Mouse (Mus musculus) limb, embryonic 10.5 days (tissue): Measurements from ENCODE around the gene Emb. TPM values are rescaled to one million over a fixed set of nuclear protein-coding genes. Genes with fewer than 3 reads are reported as not detected.
A peak's percentile ranks its signal among the peaks of the same experiment; 100 is the strongest.

Experiments
- DNase-seq: peaks from one replicate; pipeline ENCODE4 v3.0.0-alpha.2; 2017; ENCODE audit warnings: low spot score
- H3K27ac ChIP-seq: fragments of 300-500 bp; sonication (generic); 2 replicates; pipeline ENCODE4 v1.5.1; 2016; ENCODE audit warnings: mild to moderate bottlenecking
- H3K27me3 ChIP-seq: fragments of 300-500 bp; sonication (generic); 2 replicates; pipeline ENCODE4 v1.6.1; 2016; ENCODE audit warnings: low read depth, mild to moderate bottlenecking; ENCODE audit not compliant: poor library complexity, severe bottlenecking
- H3K36me3 ChIP-seq: fragments of 300-500 bp; sonication (generic); 2 replicates; pipeline ENCODE4 v1.6.1; 2016; ENCODE audit warnings: mild to moderate bottlenecking, moderate library complexity
- H3K4me1 ChIP-seq: fragments of 300-500 bp; sonication (generic); 2 replicates; pipeline ENCODE4 v1.6.1; 2016
- H3K4me3 ChIP-seq: fragments of 300-500 bp; sonication (generic); 2 replicates; pipeline ENCODE4 v1.5.1; 2016; ENCODE audit warnings: mild to moderate bottlenecking, moderate library complexity
- H3K9me3 ChIP-seq: fragments of 300-500 bp; sonication (generic); replicated peaks from 2 replicates; pipeline ENCODE4 v1.6.1; 2016; ENCODE audit warnings: mild to moderate bottlenecking
- WGBS: fragments of 180-500 bp; shearing (Covaris S2); methylation state at CpG from one replicate; pipeline ENCODE4 v1.1.7; 2016; 5-methylcytosine and 5-hydroxymethylcytosine counted together
- polyA plus RNA-seq: library from polyadenylated mRNA; unstranded; fragments of >200 nt; fragmentation: Nextera tagmentation; extraction: Ambion mirVana; gene quantifications from 2 replicates; pipeline ENCODE4 v1.2.1, GENCODE M21; 2016

The Emb gene
- polyA plus RNA-seq, 1 experiment from 2014 or later: 56.0 TPM

GRCm38 (mm10) chr13:117206066-117206465, 2.3 kb upstream of the Emb start:
- no peak for DNase-seq
- H3K27ac ChIP-seq: no peak overlapping the region
- H3K36me3 ChIP-seq: no peaks in the 10 kb centered on the region
- H3K9me3 ChIP-seq: no peaks in the 10 kb centered on the region
- 93% methylated on average over 8 of the region's 8 CpGs for WGBS
- H3K27me3 ChIP-seq: no peaks in the 10 kb centered on the region
- H3K4me3 ChIP-seq: no peak overlapping the region
- H3K4me1 ChIP-seq: no peaks in the 10 kb centered on the region

GRCm38 (mm10) chr13:117211386-117211875, 3.1 kb downstream of the Emb start:
- Histone ChIP-seq H3K4me1 (peaks cover 20% of the 10 kb centered on the region), H3K36me3 (no peaks in the 10 kb centered on the region), H3K9me3 (no peaks in the 10 kb centered on the region), H3K4me3 (no peak overlapping the region), H3K27ac (no peak overlapping the region), H3K27me3 (no peaks in the 10 kb centered on the region)
- 74% methylated on average over 11 of the region's 11 CpGs for WGBS
- peak; percentile 25 for DNase-seq

- WGBS: 13% methylated on average over 10 of the region's 10 CpGs
- Histone ChIP-seq H3K4me1 (peaks cover 54% of the 10 kb centered on the region), H3K36me3 (no peaks in the 10 kb centered on the region), H3K27me3 (no peaks in the 10 kb centered on the region), H3K4me3 (no peak overlapping the region), H3K9me3 (no peaks in the 10 kb centered on the region), H3K27ac (peak overlapping the region; percentile 46; the same call in 1 of the 2 replicates)
- DNase-seq: no peak
Measured at GRCm38 (mm10) chr13:117215481-117215880, 7.1 kb downstream of the Emb start.

GRCm38 (mm10) chr13:117216126-117216525, 7.8 kb downstream of the Emb start:
- 24% methylated on average over 10 of the region's 10 CpGs for WGBS
- no peak for DNase-seq
- H3K9me3 ChIP-seq: no peaks in the 10 kb centered on the region
- H3K27ac ChIP-seq: peak overlapping the region; percentile 56; the same call in 1 of the 2 replicates
- H3K4me3 ChIP-seq: no peak overlapping the region
- H3K27me3 ChIP-seq: no peaks in the 10 kb centered on the region
- H3K4me1 ChIP-seq: peaks cover 59% of the 10 kb centered on the region
- H3K36me3 ChIP-seq: no peaks in the 10 kb centered on the region

GRCm38 (mm10) chr13:117216752-117217363, 8.5 kb downstream of the Emb start:
- 16% methylated on average over 9 of the region's 9 CpGs for WGBS
- Histone ChIP-seq H3K4me3 (no peak overlapping the region), H3K9me3 (no peaks in the 10 kb centered on the region), H3K27me3 (no peaks in the 10 kb centered on the region), H3K27ac (0 out of 2 replicates have a peak overlapping the region, but pooled peaks have one; percentile 54), H3K4me1 (peaks cover 64% of the 10 kb centered on the region), H3K36me3 (no peaks in the 10 kb centered on the region)
- peak; percentile 51 for DNase-seq

GRCm38 (mm10) chr13:117217621-117218020, 9.3 kb downstream of the Emb start:
- peaks cover 71% of the 10 kb centered on the region for H3K4me1 ChIP-seq
- peak overlapping the region; percentile 54 for H3K27ac ChIP-seq
- WGBS: 55% methylated on average over 11 of the region's 11 CpGs
- no peaks in the 10 kb centered on the region for H3K36me3 ChIP-seq
- no peaks in the 10 kb centered on the region for H3K9me3 ChIP-seq
- H3K4me3 ChIP-seq: no peak overlapping the region
- H3K27me3 ChIP-seq: no peaks in the 10 kb centered on the region
- no peak for DNase-seq

GRCm38 (mm10) chr13:117218092-117218491, 9.8 kb downstream of the Emb start:
- H3K4me3 ChIP-seq: no peak overlapping the region
- H3K9me3 ChIP-seq: no peaks in the 10 kb centered on the region
- peaks cover 72% of the 10 kb centered on the region for H3K4me1 ChIP-seq
- H3K27ac ChIP-seq: peak overlapping the region; percentile 54; the same call in 1 of the 2 replicates
- H3K36me3 ChIP-seq: no peaks in the 10 kb centered on the region
- no peak for DNase-seq
- 82% methylated on average over 2 of the region's 2 CpGs for WGBS
- no peaks in the 10 kb centered on the region for H3K27me3 ChIP-seq

GRCm38 (mm10) chr13:117219871-117220500, 11.7 kb downstream of the Emb start:
- Histone ChIP-seq H3K9me3 (no peaks in the 10 kb centered on the region), H3K36me3 (no peaks in the 10 kb centered on the region), H3K27me3 (no peaks in the 10 kb centered on the region), H3K4me3 (peak overlapping the region; percentile 81), H3K4me1 (peaks cover 69% of the 10 kb centered on the region), H3K27ac (peak overlapping the region; percentile 96)
- no peak for DNase-seq
- 5% methylated on average over 16 of the region's 16 CpGs for WGBS

GRCm38 (mm10) chr13:117220501-117221321, 12.4 kb downstream of the Emb start, which contains the start of gene Gm17509:
Gene Gm17509, minus strand, starts transcription at chr13:117221075.
- Histone ChIP-seq H3K4me3 (peak within 1 kb of the TSS; percentile 81), H3K4me1 (peaks cover 63% of the 10 kb centered on the region), H3K9me3 (no peaks in the 10 kb centered on the region), H3K36me3 (0 out of 2 replicates have a peak, but pooled peaks cover 4% of the 10 kb centered on the region), H3K27ac (peak within 1 kb of the TSS; percentile 96), H3K27me3 (no peaks in the 10 kb centered on the region)
- under 1% methylated on average over 66 of the region's 67 CpGs for WGBS
- DNase-seq: peak; percentile 85

GRCm38 (mm10) chr13:117223125-117223524, 14.8 kb downstream of the Emb start:
- no peak overlapping the region for H3K4me3 ChIP-seq
- no peaks in the 10 kb centered on the region for H3K27me3 ChIP-seq
- no peak overlapping the region for H3K27ac ChIP-seq
- 55% methylated on average over 5 of the region's 5 CpGs for WGBS
- 0 out of 2 replicates have a peak, but pooled peaks cover 6% of the 10 kb centered on the region for H3K36me3 ChIP-seq
- no peak for DNase-seq
- no peaks in the 10 kb centered on the region for H3K9me3 ChIP-seq
- peaks cover 43% of the 10 kb centered on the region for H3K4me1 ChIP-seq

GRCm38 (mm10) chr13:117224901-117225300, 16.6 kb downstream of the Emb start:
- peaks cover 29% of the 10 kb centered on the region for H3K4me1 ChIP-seq
- 84% methylated on average over 2 of the region's 2 CpGs for WGBS
- DNase-seq: no peak
- 0 out of 2 replicates have a peak, but pooled peaks cover 6% of the 10 kb centered on the region for H3K36me3 ChIP-seq
- no peaks in the 10 kb centered on the region for H3K9me3 ChIP-seq
- no peaks in the 10 kb centered on the region for H3K27me3 ChIP-seq
- H3K4me3 ChIP-seq: no peak overlapping the region
- H3K27ac ChIP-seq: no peak overlapping the region

- Histone ChIP-seq H3K36me3 (0 out of 2 replicates have a peak, but pooled peaks cover 6% of the 10 kb centered on the region), H3K27ac (no peak overlapping the region), H3K27me3 (no peaks in the 10 kb centered on the region), H3K4me3 (no peak overlapping the region), H3K9me3 (no peaks in the 10 kb centered on the region), H3K4me1 (peaks cover 23% of the 10 kb centered on the region)
- no peak for DNase-seq
- WGBS: 88% methylated on average over 6 of the region's 6 CpGs
Measured at GRCm38 (mm10) chr13:117225561-117225960, 17.2 kb downstream of the Emb start.
